Mouse (Mus musculus) kidney, postnatal 4 days (tissue): ENCODE results near the gene 4930539E08Rik.
A peak's percentile ranks its signal among the peaks of the same experiment; 100 is the strongest.

Source experiments
- DNase-seq, 2 experiments: peaks; one replicate each; pipeline ENCODE4 v3.0.0; 2021; ENCODE audit warnings: mixed read lengths in 2 of 2

4930539E08Rik gene

DNA sequence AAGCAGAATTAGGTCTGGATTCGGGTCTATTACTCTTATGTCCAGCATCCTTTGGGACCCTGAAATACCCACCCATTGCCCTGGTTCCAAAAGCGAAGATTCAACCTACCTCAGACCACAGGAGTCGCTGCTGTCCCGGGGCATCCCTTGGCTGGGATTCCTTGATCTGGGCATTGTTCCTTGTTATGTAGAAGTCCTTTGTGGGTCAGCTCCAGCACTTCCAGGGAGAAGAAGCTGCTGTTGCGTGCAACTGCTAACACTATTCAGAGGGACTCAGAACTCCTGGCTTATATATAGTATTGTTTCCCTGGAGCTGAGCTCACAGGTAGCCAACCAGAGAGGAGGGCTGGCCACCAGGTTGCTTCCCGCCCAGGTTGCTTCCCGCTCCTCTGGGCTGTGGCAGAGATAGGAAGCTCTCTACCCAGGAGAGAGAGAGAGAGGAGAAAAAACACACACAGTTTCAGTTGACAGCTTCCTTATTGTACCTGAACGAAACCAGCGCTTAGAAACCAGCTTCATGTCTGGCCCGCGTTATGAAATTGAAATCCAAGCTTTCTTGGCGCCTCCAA is at the start of gene 4930539E08Rik:
4930539E08Rik (minus strand) TSS at position 265 of the 569 bp plus-strand sequence.
- DNase-seq = no peak

DNA sequence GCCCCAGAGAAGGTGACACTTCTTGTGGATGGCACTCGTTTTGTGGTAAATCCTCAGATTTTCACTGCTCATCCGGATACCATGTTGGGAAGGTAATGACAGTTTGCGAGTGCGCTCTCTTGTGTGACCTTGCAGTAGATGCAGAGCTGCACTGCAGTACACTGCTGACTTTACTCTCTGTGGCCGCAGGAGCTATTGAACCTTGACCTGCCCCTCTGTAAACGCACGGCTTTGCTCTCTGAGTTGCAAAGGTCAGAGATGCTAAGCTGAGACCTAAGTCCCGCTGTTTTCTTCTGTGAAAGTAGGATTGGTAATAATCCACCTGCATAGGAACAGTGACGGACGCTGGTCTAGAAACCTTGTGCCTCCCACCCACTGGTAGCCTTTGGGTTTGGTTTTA is 46.5 kb upstream of the 4930539E08Rik start:
- DNase-seq = peak in 1 of 2 experiments; percentile 33

DNA sequence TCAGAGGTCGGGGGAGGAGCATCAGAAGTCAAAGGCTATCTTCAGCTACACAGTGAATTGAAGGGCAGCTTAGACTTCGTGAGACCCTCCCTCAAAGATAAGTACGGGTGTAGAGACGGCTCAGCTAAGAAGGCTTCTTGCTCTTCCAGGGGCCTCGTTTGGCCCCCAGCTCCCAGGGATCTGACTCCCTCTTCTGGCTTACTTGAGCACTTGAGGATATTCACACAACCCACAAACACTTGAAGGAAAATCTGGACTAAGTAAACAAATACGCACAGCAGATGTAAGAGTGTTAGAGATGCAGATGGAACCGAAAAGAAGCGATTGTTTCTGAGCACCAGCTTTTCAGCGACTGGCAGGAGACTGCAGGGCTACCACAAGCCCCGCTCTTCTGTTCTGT is 45.5 kb upstream of the 4930539E08Rik start:
- no peak for DNase-seq

DNA sequence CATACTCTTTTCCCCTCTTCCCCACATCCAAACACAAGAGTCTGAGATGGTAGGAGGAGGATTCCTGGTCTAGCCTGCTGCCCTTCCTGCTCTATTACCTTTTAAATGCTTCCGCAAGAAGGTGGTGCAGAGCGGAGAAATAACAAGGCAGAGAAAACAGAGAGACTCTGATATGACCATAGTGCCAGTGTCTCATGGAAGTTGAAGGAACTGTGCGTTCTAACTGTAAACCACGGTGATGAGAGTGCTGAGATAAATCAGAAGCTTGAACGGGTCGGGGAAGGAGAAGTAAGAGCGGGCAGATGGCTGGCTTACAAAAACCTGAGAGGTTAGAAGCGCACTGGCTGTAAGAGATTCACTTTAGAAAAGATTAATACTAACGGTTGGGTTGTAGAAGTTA is 39.3 kb upstream of the 4930539E08Rik start:
- no peak for DNase-seq

DNA sequence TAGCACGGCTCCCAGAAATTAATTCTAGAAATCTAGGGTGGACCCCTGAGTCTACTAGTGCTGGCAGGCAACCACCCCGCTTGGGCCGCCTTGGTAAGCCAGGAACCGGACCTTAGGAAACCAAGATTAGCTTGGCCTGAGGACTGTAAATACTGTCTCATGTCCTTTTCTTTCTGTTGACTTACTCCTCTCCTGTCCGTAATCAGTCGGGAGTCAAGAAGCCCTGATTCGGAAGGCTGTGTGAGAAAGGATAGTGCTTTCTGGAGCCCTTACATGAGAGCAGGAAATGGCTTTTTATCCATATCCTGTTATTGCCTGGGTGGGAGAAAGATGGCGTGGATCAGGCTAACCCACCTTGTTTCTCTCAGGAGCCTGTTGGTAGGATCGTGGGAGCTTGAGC is 38.1 kb upstream of the 4930539E08Rik start:
- DNase-seq = peak; percentile 26 to 51

DNA sequence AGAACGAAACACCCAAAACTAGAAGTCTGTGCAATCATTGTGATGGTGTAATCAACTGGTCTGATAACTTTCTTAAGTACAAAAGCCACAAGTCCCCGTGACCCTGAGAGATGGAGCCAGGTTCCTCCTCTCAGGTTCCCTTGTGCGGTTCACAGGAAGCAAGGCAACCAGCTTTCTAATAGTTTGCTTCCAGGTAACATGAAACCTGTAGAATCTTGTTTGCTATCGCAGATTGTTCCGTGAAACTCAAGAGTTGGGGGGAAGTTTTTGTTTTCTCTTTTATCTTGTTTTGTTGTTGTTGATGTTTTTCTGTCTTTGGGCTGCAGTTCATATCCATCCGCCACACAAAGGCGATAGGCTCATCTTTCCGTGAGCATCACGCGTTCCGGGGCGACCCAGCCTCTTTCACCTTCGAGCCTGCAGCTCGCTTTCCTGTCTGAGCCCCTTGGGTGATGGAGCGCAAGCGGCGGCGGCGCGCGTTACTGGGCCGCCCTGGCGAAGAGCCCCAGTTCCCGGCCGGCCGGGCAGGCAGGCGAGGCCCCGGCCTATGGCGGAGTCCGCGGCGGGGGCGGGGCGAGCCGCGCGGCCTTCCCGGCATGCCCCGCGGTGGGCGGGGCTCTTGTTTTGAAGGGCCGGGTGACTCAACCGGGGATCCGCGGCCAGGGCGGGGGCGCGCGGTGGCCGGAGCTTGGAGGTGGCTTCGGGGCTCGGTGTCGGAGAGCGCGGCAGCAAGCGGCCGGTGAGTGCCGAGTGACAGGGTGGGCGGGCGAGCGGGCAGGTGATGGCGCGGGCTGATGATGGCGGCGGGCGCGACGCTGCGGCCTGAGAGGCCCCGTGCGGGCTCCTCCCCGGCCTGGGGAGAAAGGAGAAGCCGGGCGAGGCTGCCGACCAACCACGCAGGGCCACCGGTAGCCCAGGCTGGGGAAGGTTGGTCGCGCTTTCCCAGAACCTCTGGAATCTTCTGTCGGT is 37.0 kb upstream of the 4930539E08Rik start, which contains the start of gene Kctd20:
Kctd20 (plus strand) TSS at position 120 of the 969 bp plus-strand sequence.
- peak; percentile 94 to 97 for DNase-seq

DNA sequence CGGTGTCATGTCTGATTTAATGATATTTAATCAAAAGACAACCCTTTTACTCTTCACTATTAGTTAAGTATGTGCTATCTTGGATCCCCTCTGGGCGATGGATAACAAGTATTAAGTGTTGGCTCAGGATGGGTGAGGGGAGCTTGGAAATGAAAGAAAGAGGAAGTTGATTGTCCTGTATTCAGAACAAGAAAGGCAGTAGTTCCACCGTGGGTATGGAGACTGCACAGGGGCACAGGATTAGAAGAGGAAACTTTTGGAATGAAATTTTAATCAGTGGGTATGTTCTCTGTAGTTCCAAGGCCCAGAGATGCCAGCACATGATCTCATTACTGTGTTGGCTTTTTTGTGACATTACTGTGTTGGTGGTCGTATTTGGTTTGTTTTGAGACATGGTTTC is 35.6 kb upstream of the 4930539E08Rik start:
- no peak for DNase-seq

DNA sequence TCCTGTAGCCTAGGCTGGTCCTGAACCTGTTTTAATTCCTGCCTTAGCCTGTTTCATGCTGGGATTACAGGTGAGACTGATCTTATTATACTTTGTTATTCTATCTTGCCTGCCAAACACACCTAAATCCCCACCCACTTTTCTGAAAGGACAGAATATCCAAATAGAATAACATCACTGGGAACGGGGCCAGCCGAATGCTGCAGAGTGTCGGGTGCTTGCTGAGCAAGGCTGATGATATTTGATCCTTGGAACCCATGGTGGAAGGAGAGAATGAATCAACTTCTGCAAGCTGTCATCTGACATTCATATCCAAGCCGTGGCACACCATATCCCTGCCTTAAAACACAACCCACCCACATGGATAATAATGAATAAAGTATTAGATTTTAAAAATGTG is 33.5 kb upstream of the 4930539E08Rik start:
- DNase-seq = no peak

DNA sequence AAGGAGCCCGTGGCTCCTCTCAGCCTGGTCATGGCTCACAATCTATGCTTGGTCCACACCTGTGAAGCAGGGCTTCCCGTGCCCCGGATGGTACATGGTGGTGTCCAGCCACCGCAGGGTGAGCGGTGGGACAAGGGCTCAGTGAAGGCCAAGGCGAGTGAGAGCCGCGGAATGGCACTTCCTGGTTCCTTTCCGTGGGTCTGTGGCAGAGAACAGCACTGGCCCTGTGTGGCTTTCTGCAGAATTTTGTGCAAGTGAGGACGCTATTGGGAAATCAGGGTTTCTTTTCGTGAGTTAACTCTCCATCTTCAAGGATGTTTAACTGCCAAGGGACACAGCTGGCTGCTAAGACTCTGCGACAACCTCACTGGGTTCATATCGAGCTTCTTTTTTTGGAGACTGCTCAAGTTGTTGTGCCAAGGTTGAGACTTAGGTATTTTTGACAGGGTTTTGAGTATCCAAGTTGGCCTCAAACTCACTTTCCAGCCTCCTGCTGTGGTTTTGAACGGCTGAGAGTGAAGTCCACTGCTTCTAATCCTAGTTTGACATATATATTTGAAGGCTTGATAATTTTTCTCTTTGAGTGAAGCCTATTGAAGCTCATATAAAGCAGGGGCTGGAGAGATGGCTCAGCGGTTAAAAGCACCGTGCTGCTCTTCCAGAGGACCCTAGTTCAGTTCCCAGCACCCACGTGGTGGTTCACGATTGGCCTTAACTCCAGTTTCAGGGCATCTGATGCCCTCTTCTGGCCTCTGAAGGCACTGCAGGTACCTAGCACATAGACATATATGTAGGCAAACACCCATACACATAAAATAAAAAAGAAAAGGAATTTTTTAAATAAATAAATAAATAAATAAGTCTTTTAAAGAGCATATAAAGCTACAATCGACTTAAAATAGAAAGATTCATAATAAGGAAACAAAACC is 32.2 kb upstream of the 4930539E08Rik start:
- DNase-seq = no peak

DNA sequence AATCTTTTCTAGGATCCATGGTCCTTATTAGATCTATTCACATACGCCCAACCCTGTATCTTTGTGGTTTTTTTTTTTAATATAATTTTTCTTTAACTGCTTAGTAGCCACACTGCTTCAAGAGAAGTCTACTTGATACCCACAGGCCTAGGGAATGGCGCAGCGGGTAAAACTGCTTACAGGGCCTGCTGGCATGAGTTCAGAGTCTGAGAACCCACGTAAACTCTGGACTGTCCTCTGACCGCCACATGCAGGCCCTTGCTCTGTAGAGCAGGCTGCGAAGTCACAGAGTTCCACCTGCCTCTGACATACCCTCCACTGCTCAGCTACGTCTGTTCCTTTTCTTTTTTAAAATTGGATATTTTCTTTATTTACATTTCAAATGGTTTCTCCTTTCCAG is 29.4 kb upstream of the 4930539E08Rik start:
- DNase-seq = no peak

DNA sequence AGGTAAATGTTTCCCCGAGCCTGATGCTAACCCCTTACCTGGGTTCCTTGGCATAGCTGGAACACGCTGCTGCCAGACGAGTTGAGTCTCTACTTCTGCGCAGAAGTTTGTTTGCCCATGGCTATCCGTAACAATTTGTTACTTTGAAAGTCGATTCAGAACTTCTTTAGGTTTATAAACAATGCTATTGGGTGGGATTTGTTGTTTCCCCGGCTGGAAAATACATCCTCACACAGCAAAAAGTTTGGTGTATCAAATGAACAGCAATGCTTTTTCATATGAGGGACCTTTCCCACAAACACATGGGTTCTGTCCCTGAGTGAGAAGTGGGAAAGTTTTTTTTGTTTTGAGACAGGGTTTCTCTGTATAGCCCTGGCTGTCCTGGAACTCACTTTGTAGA is 28.6 kb upstream of the 4930539E08Rik start, which contains the start of gene Pxt1:
Pxt1 (minus strand) TSS at position 101 of the 400 bp plus-strand sequence.
- DNase-seq = no peak

DNA sequence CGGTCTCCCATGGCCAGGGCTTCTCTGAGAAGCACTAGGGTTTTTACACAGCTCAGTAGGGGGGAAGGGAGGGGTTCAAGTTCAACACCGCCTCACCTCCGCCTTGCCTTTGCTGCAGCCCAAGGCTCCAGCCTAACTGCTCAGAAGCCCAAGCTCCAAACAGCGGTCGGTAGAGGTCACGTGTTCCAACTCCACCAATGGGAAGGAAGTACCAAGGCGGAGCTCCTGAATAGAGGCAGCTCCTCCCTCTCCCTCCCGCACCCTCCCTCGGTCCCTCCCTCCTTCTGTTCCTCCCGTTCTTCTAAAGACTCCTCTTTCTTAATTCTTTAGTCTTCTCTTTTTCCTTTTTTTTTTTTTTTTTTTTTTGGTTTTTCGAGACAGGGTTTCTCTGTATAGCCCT is 27.0 kb upstream of the 4930539E08Rik start:
- peak in 1 of 2 experiments; percentile 54 for DNase-seq

DNA sequence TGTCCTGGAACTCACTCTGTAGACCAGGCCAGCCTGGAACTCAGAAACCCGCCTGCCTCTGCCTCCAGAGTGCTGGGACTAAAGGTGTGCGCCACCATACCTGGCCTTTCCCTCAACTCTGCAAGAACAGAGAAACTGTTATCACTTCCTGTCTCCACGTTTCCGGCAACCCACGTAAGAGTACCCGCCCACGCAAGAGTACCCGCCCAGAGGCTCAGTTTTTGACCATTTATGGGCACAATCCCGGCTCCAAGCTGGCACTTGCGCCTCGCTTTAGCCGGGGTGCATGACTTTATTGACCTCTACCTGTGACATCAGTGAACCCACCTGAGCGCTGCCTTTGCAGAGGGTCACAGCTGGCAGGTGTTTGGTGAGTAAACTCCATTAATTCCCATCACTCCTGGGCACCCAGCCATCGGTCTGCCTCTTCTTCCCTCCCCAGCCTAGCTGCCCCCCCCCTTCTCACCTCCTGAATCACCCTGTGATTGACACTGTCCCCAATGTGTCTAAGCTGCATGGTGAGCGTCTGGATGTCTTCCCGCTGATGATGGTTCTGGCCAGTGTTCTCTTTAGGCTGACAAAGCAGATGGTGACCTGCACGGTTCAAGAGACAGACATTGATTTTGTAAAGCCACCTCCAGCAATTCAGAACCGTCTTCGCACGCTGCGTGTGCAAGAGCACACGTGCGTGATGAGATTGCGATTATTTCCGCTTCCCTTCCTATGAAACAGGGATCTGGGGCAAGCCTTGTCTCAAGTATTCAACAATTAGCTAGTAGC is 25.8 kb upstream of the 4930539E08Rik start:
- no peak for DNase-seq

DNA sequence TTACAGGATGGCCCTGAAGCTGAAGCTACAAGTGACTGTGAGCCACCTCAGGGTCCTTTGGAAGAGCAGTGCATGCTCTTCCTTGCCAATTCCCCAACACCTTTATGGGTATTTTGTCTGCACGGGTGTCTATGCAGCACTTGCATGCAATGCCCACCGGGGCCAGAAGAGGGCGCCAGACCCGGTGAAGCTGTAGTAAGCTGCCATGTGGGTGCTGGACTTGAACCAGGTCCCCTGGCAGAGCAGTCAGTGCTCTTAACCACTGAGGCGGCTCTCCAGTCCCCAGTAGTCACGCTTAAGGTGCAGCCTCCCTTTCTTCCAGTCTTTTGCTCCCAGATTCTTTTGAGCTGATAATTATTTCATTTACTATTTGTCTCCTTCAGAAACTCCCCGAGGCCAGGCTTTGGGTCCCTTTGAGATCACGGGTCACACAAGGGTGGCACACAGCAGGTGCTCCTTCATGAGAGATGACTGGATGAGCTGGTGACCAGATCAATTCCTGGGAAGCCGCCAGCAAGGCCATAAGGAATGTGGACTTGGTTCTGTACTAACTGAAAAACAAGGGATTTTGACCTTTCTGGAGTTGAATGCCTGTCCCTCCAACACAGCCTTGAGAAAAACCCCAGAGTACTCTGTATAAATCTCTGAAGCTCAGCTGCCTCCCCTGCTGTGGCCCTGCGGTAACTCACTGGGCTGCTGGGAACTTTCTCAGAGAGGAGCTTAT is 21.7 kb upstream of the 4930539E08Rik start:
- DNase-seq = peak; percentile 74 to 76

DNA sequence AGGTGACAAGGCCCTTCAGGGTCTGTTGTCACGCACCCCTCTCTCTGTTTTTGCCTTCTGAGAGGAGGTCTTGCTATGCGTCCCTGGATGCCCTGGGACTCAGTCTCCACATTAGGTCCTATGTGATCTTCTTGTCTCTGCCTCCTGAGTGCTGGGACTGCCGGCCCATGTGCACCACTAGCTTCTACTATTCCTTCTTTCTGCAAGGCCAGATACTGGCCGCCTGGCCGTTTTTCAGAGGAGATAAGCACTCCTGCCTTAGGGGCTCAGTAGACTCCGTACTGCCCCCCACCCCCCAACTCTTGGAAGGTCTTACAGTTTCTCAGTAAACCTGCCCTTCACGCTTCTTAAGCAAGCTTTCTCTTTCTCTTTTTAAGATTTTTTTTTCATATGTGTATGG is 21.0 kb upstream of the 4930539E08Rik start:
- no peak for DNase-seq

DNA sequence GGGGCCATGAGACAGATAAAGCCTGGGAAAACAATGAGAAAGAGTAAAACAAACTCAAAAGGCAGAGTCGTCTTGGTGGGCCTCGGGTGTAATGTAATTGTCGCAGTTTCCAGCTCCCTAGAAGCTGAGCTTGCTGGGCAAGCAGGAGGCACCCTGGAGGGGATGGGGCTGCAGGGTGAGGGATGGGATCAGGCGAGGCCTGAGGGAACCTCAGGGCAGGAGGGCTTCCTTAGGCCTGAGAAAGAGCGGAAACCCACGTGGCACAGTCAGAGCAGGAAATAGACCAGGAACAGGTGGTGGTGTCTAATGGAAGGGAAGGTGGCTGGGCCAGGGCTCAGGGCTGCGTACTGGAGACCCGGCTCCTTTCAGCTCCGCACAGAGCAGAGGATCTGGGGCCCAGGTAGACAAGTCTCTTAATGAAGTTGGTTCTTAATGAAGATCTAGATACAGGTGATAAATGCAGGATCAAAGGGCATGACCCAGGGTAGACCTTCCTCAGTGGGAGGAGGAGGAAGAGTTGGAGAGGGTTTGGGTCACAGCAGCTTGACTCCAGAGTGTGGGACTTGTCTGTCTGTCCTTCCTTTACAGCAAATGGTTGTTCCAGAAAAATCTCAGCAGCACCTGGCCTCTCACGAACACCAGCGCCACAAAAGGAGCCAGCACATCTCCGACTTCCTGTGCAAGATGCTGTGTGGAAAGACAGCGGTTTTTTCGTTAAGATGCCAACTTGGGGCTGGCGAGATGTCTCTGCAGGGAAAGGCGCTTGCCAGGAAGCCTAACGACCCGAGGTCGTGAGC is 19.2 kb upstream of the 4930539E08Rik start:
- DNase-seq = no peak

DNA sequence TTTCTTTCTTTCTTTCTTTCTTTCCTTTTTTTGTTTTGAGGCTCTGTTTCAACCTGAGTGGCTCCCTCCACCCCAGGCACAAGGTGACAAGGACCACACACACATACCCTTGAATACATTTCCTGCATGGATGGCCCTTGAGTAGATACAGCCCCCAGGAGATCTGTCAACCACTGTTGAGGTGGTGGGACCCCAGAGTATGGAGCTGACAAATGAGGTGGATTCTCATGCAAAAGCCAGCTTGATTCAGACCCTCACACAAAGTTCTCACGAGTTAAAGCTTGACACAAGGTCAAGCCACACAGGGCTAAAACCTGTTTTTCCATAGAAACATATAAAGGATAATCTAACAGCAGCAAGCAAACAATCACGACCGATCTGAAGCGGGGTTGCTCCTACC is 17.1 kb upstream of the 4930539E08Rik start:
- DNase-seq = no peak

DNA sequence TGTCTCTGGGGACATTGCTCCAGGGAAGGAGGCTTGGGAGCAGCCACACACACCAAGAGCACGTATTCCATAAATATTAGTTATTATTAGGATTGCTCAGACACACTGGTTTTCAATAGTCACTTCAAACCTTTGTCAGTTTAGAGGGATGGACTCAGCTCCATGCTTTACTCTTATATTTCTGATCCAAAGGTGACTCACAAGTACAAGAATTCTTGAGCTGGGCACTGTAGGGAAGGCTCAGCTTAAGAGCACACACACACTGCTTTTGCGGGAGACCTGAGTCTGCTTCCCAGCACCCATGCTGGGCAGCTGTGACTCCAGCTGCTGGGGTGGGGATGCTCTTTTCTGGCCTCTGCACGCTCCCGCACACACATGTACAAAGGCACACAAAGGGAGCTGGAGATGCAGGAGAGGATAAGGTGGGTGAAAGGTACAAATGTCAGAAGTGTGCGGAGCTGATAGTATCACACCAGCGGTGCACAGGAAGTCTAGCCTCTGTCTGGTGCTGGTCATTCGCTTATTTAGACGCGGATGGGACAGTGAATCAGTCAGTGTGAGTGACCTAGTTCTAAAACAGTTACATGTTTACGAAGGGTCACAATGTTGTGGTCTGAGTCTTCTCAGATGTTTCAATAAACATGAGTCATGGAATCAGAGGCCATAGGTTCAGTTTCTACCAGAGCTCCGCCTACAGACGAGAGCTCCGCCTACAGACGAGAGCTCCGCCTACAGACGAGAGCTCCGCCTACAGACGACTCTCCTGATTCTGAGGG is 16.5 kb upstream of the 4930539E08Rik start:
- no peak for DNase-seq

DNA sequence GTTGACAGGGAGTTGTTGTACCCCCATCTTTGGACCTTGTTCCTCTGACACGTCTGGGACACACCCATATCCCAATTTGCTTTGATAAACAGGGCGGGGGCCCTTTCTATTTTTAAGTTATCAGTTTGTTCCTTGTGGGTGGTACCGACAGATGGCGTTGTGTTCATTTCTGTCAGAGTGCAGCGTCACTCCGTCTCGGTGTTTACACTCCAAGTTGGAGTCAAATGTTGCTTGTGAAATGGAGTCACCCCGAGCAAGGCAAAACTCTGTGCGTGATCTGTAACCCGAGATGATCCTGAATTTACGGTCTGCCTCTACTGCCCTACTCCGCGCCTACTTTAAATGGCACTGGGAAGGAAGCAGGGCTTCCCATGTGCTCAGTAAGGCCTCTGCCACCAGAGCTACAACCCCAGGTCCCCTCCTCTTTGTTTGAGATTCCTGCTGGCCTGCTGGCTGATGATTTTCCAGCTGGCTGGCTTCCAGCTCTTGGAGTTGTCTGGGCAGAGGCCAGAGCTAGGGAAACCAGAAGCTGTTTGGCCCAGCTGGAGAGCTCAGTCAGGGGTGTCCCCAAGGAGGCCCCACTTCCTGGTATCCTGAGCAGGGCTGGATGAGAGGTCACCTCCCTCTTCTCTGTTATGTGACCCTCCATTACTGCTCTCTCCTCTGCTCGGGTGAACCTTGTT is 15.4 kb upstream of the 4930539E08Rik start:
- peak; percentile 98 for DNase-seq
